Mouse (Mus musculus): ENCODE data around the gene Nsun2.

Nsun2 gene

GRCm38 (mm10) chr13:69523444-69524157, 9.9 kb upstream of the Nsun2 start:
- in situ Hi-C loops (cut with MboI; ENCODE audit: unreplicated experiment in 2 of 2): no loop called here

- in situ Hi-C loops (cut with MboI; ENCODE audit: unreplicated experiment in 2 of 2): no loop called here
Measured at GRCm38 (mm10) chr13:69524158-69524530, 9.4 kb upstream of the Nsun2 start.

GRCm38 (mm10) chr13:69525867-69526266, 7.7 kb upstream of the Nsun2 start:
- in situ Hi-C loops (cut with MboI; ENCODE audit: unreplicated experiment in 2 of 2): no loop called here

GRCm38 (mm10) chr13:69528531-69528930, 5.0 kb upstream of the Nsun2 start:
- in situ Hi-C loops (cut with MboI; ENCODE audit: unreplicated experiment in 2 of 2): no loop called here

- in situ Hi-C loops (cut with MboI; ENCODE audit: unreplicated experiment in 2 of 2): loop anchor here in 1 of 2 experiments (10.0 kb wide), 2 partner anchors 285 to 945 kb away; partner anchors contain the start of genes Fastkd3 and Mtrr
Measured at GRCm38 (mm10) chr13:69530156-69530555, 3.4 kb upstream of the Nsun2 start.

GRCm38 (mm10) chr13:69530951-69531350, 2.6 kb upstream of the Nsun2 start:
- in situ Hi-C loops (cut with MboI; ENCODE audit: unreplicated experiment in 2 of 2): loop anchor here in 1 of 2 experiments (10.0 kb wide), 2 partner anchors 284 to 946 kb away; partner anchors contain the start of genes Fastkd3 and Mtrr

- in situ Hi-C loops (cut with MboI; ENCODE audit: unreplicated experiment in 2 of 2): loop anchor here in 1 of 2 experiments (10.0 kb wide), 2 partner anchors 283 to 947 kb away; partner anchors contain the start of genes Fastkd3 and Mtrr
Measured at GRCm38 (mm10) chr13:69531431-69531830, 2.1 kb upstream of the Nsun2 start.

GRCm38 (mm10) chr13:69532101-69532892, 1.2 kb upstream of the Nsun2 start:
- in situ Hi-C loops (cut with MboI; ENCODE audit: unreplicated experiment in 2 of 2): loop anchor here in 1 of 2 experiments (10.0 kb wide), 2 partner anchors 283 to 947 kb away; partner anchors contain the start of genes Fastkd3 and Mtrr

GRCm38 (mm10) chr13:69532893-69533404, 597 bp upstream of the Nsun2 start:
- in situ Hi-C loops (cut with MboI; ENCODE audit: unreplicated experiment in 2 of 2): loop anchor here in 1 of 2 experiments (10.0 kb wide), 2 partner anchors 282 to 948 kb away; partner anchors contain the start of genes Fastkd3 and Mtrr

GRCm38 (mm10) chr13:69534334-69534653, 748 bp downstream of the Nsun2 start, which contains the start of gene Tent4a:
TSS of gene Tent4a (minus strand) at chr13:69534617.
- in situ Hi-C loops (cut with MboI; ENCODE audit: unreplicated experiment in 2 of 2): loop anchor here in 1 of 2 experiments (10.0 kb wide), 2 partner anchors 281 to 949 kb away; partner anchors contain the start of genes Fastkd3 and Mtrr

- in situ Hi-C loops (cut with MboI; ENCODE audit: unreplicated experiment in 2 of 2): loop anchor here (5.0 to 10.0 kb wide), 3 partner anchors 77 to 950 kb away; partner anchors contain the start of genes Srd5a1 (in 2 of the 2), Fastkd3 (in 1 of the 2) and Mtrr (in 1 of the 2)
Measured at GRCm38 (mm10) chr13:69534654-69535551, 1.4 kb downstream of the Nsun2 start.

GRCm38 (mm10) chr13:69536021-69536420, 2.5 kb downstream of the Nsun2 start:
- in situ Hi-C loops (cut with MboI; ENCODE audit: unreplicated experiment in 2 of 2): loop anchor here (5.0 to 10.0 kb wide), 3 partner anchors 76 to 951 kb away; partner anchors contain the start of genes Srd5a1 (in 2 of the 2), Fastkd3 (in 1 of the 2) and Mtrr (in 1 of the 2)

GRCm38 (mm10) chr13:69537366-69537765, 3.8 kb downstream of the Nsun2 start:
- in situ Hi-C loops (cut with MboI; ENCODE audit: unreplicated experiment in 2 of 2): loop anchor here (5.0 to 10.0 kb wide), 3 partner anchors 75 to 953 kb away; partner anchors contain the start of genes Srd5a1 (in 2 of the 2), Fastkd3 (in 1 of the 2) and Mtrr (in 1 of the 2)

GRCm38 (mm10) chr13:69538327-69538726, 4.8 kb downstream of the Nsun2 start:
- in situ Hi-C loops (cut with MboI; ENCODE audit: unreplicated experiment in 2 of 2): loop anchor here (5.0 to 10.0 kb wide), 3 partner anchors 74 to 954 kb away; partner anchors contain the start of genes Srd5a1 (in 2 of the 2), Fastkd3 (in 1 of the 2) and Mtrr (in 1 of the 2)

GRCm38 (mm10) chr13:69541209-69541608, 7.7 kb downstream of the Nsun2 start:
- in situ Hi-C loops (cut with MboI; ENCODE audit: unreplicated experiment in 2 of 2): no loop called here

- in situ Hi-C loops (cut with MboI; ENCODE audit: unreplicated experiment in 2 of 2): no loop called here
Measured at GRCm38 (mm10) chr13:69541776-69542175, 8.2 kb downstream of the Nsun2 start.

- in situ Hi-C loops (cut with MboI; ENCODE audit: unreplicated experiment in 2 of 2): no loop called here
Measured at GRCm38 (mm10) chr13:69542571-69543352, 9.2 kb downstream of the Nsun2 start.

- in situ Hi-C loops (cut with MboI; ENCODE audit: unreplicated experiment in 2 of 2): no loop called here
Measured at GRCm38 (mm10) chr13:69543595-69543994, 10.0 kb downstream of the Nsun2 start.

Measured in v-Abl transformed pro-B cells (cell line).